Mouse (Mus musculus) G1E (cell line): ENCODE measurements at regions not wholly inside any gene's neighbourhood (a gene's known extent, or its start where the extent isn't known, plus 50 kb on each side); places are given as distances from the start of the nearest gene placed in this dataset.

ENCODE experiments used
- ATAC-seq: 2 replicates; pipeline ENCODE4 v1.8.0; 2016; ENCODE audit warnings: mild to moderate bottlenecking; ENCODE audit not compliant: insufficient number of reproducible peaks, poor library complexity, low FRiP score, severe bottlenecking; ENCODE audit errors: extremely low read depth
- DNase-seq: peaks from one replicate; pipeline ENCODE4 v3.0.0; 2012; ENCODE audit warnings: low spot score
- H3K27me3 ChIP-seq: 2 replicates; pipeline ENCODE4 v1.6.1; 2012; ENCODE audit warnings: mild to moderate bottlenecking, low read length, inconsistent platforms; ENCODE audit not compliant: insufficient read depth
- H3K36me3 ChIP-seq: replicated peaks from 2 replicates; pipeline ENCODE3; 2012; ENCODE audit warnings: mild to moderate bottlenecking, inconsistent platforms
- H3K4me1 ChIP-seq: 2 replicates; pipeline ENCODE4 v1.6.1; 2012; ENCODE audit warnings: low read depth, low read length, inconsistent platforms, mixed read lengths; ENCODE audit not compliant: insufficient read depth
- H3K4me3 ChIP-seq: 2 replicates; pipeline ENCODE4 v1.5.1; 2012; ENCODE audit warnings: low read depth, mild to moderate bottlenecking, inconsistent platforms, low read length, moderate library complexity, mixed read lengths
- H3K9me3 ChIP-seq: replicated peaks from 2 replicates; pipeline ENCODE4 v1.6.1; 2012; ENCODE audit warnings: inconsistent platforms
- CTCF ChIP-seq: IDR thresholded peaks from 2 replicates; pipeline ENCODE4 v1.5.1; 2012; ENCODE audit warnings: low read depth, low read length, inconsistent platforms, mixed read lengths
- GATA1 ChIP-seq: IDR thresholded peaks from 2 replicates; pipeline ENCODE4 v1.6.1; 2012; ENCODE audit warnings: borderline replicate concordance, low read length, inconsistent platforms, mixed read lengths
- GATA2 ChIP-seq: IDR thresholded peaks from 2 replicates; pipeline ENCODE4 v1.6.1; 2012; ENCODE audit warnings: low read depth, low read length, inconsistent platforms, borderline replicate concordance
- POLR2AphosphoS5 ChIP-seq: IDR thresholded peaks from 2 replicates; pipeline ENCODE4 v1.6.1; 2012; ENCODE audit warnings: low read depth, low read length, inconsistent platforms; ENCODE audit not compliant: insufficient replicate concordance
- TAL1 ChIP-seq: conservative IDR thresholded peaks from 2 replicates; pipeline ENCODE4 v1.6.1; 2012; ENCODE audit warnings: low read depth, low read length, inconsistent platforms, mixed read lengths

DNA sequence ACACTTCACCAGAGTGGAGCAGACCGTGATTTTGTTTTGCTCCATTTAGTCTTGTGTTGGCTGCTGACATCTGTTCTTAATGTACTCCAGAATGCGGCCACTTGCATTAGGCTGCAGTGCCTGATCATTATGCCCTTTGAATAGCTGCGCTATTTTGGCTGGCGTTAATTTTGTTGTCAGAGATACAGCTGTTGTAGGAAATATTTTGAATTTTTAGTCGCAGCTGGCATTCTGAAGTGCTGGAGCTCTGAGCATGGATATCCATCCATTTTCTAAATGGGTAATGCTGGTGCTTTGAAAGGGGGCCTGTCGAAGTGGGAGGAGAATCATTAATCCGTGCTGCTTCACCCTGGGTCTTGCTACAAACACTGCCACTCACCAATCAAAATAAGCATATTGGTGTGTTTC lies 275.1 kb downstream of the Adamts20 start:
- H3K9me3 ChIP-seq: peaks cover 25% of the 10 kb centered on the region
- ATAC-seq (no peak), DNase-seq (no peak)
- H3K36me3 ChIP-seq: no peaks in the 10 kb centered on the region
- H3K4me3 ChIP-seq: no peak overlapping the region
- H3K27me3 ChIP-seq: no peaks in the 10 kb centered on the region
- TF ChIP-seq CTCF (no peak), TAL1 (no peak), GATA1 (no peak), POLR2AphosphoS5 (no peak), GATA2 (no peak)
- no peaks in the 10 kb centered on the region for H3K4me1 ChIP-seq

DNA sequence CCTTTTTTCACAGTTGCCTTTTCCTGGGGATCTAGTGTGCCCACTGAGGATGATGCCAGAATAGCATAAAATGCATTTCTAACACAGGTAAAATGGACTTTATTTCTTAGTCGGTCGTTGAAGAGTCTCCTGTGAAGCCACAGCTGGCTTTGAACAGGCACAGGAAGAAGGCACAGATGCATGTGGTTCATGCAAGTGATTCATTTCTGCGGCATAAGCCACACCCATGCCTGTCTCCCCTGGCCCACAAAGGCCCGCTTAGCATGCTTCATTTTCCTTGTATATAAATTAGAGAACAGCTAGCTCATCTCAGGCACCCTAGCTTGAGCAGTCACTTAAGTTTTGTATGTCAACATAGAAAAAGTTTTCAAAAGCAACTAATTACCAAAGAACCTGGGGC lies 277.6 kb downstream of the Adamts20 start:
- Histone ChIP-seq H3K4me1 (no peaks in the 10 kb centered on the region), H3K36me3 (no peaks in the 10 kb centered on the region), H3K9me3 (peaks cover 30% of the 10 kb centered on the region), H3K27me3 (no peaks in the 10 kb centered on the region), H3K4me3 (no peak overlapping the region)
- TF ChIP-seq POLR2AphosphoS5: no peak
- no peak for TF ChIP-seq GATA2
- no peak for TF ChIP-seq GATA1
- TF ChIP-seq CTCF: no peak
- TF ChIP-seq TAL1: no peak
- ATAC-seq (no peak), DNase-seq (no peak)

DNA sequence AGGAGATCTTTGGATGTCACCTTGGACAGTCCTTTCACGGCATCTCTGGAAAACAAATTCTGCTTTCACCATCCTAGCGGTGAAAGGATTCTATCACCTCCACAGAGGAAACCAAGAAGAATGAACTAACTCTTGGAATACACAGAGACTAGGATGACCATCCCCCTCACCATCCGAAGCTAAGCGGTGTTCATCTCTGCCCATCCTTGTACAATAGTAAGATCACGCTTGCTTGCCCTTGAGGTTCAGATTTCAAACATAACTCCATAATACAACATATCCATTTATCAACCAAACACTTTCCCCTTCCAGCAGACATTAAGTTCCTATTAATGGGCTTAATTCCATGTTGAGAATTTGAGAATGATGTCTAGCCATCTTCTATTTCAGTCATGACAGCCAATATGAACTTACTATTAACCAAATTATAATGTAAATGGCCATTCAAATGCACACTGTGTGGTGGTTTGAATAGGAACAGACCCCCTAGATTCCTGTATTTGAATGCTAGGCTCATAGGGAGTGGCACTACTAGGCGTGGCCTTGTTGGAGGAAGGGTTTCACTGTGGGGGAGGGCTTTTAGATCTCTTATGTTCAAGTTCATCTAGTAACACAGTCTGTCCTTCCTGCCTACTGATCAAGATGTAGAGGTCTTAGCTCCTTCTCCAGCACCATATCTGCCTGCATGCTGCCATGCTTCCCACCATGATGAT lies 281.4 kb downstream of the Adamts20 start:
- no peak for DNase-seq

DNA sequence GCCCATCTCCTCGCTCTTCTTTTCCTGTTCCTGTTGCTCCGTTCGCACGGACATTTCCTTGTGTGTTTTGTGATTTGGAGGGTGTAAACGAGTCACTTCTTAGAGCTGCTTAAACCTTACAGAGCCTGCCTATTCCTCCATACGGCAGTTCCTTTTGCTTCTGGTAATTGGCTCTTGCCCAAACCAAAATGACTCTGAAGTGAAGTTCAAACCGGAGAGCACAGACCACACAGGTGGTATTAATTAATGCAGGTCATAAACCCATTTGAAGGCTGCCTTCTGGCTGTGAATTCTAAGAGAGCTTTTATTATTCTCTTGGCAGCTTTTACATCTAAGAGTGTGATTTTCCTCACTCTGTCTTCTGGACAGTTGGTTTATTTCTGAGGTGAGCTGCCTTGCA lies 291.1 kb downstream of the Adamts20 start:
- H3K36me3 ChIP-seq: no peaks in the 10 kb centered on the region
- no peak overlapping the region for H3K4me3 ChIP-seq
- TF ChIP-seq POLR2AphosphoS5 (no peak), GATA1 (no peak), TAL1 (no peak), GATA2 (no peak), CTCF (no peak)
- H3K27me3 ChIP-seq: no peaks in the 10 kb centered on the region
- DNase-seq (no peak), ATAC-seq (no peak)
- H3K9me3 ChIP-seq: peaks cover 13% of the 10 kb centered on the region
- H3K4me1 ChIP-seq: no peaks in the 10 kb centered on the region

More for the DNA sequence above, 281.4 kb downstream of the Adamts20 start:
- no peaks in the 10 kb centered on the region for H3K4me1 ChIP-seq
- peaks cover 27% of the 10 kb centered on the region for H3K9me3 ChIP-seq
- no peak for TF ChIP-seq GATA2
- no peak for TF ChIP-seq CTCF
- no peak for TF ChIP-seq GATA1
- no peak for TF ChIP-seq TAL1
- TF ChIP-seq POLR2AphosphoS5: no peak
- H3K27me3 ChIP-seq: no peaks in the 10 kb centered on the region
- no peaks in the 10 kb centered on the region for H3K36me3 ChIP-seq
- no peak overlapping the region for H3K4me3 ChIP-seq
- no peak for ATAC-seq

DNA sequence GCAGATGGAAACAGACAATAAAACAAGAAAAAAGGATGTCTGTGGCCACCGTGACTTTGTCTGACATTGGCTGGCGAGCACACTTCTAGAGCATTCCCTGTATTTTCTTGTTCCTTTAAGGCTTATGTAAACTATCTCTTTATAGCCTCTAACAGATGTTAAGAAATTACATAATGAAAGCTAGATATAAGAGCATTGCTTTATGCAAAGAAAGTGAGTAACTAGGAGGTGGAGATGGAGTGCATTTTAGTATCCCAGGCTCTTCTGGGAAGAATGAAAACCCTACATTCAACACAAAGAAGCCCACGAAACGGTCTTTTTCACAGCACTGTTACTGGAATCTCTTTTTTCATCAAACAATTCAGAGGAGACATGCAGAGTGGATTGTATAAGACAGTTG lies 304.4 kb downstream of the Adamts20 start:
- no peak for DNase-seq
- H3K36me3 ChIP-seq: no peaks in the 10 kb centered on the region
- ATAC-seq: no peak
- H3K4me1 ChIP-seq: no peaks in the 10 kb centered on the region
- H3K4me3 ChIP-seq: no peak overlapping the region
- peaks cover 17% of the 10 kb centered on the region for H3K9me3 ChIP-seq
- H3K27me3 ChIP-seq: no peaks in the 10 kb centered on the region
- no peak for TF ChIP-seq GATA2
- TF ChIP-seq GATA1: no peak
- no peak for TF ChIP-seq CTCF
- TF ChIP-seq TAL1: no peak
- TF ChIP-seq POLR2AphosphoS5: no peak

DNA sequence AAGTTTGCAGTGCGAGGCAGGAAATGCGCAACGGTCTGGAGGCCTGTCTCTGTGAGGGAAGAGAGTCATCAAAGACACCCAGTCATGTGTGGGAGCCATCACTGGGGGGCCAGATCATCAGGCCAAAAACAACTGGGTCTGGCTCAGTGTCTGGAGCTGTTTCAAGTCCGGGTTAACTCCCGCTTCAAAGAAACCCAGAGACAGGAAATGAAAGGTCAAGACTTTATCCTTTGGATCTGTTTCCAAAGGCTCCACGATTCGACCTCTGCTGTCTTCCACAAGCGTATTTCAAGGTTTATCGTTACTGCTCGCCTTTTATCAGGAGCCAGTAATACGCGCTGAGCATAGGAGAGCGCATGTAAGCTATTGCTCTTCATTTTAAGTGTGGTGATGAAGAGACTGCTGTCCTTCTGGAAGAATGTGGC lies 325.7 kb downstream of the Adamts20 start:
- no peaks in the 10 kb centered on the region for H3K4me1 ChIP-seq
- H3K4me3 ChIP-seq: no peak overlapping the region
- peaks cover 39% of the 10 kb centered on the region for H3K9me3 ChIP-seq
- no peak for ATAC-seq
- no peaks in the 10 kb centered on the region for H3K27me3 ChIP-seq
- no peak for DNase-seq
- no peaks in the 10 kb centered on the region for H3K36me3 ChIP-seq
- TF ChIP-seq GATA2 (no peak), POLR2AphosphoS5 (no peak), GATA1 (no peak), CTCF (no peak), TAL1 (no peak)
